Mouse (Mus musculus) ES-Bruce4 (cell line): Measurements from ENCODE around the gene Mdga1.

Experiments
- CTCF ChIP-seq: IDR thresholded peaks from one replicate; pipeline ENCODE4 v1.8.1; 2011; ENCODE audit warnings: low read depth, low read length
- EP300 ChIP-seq: IDR thresholded peaks from 2 replicates; pipeline ENCODE4 v1.6.1; 2011; ENCODE audit warnings: low read depth, low read length; ENCODE audit not compliant: insufficient read depth
- POLR2A ChIP-seq: IDR thresholded peaks from one replicate; pipeline ENCODE4 v1.8.1; 2011; ENCODE audit warnings: low read length; ENCODE audit not compliant: insufficient read depth

DNA sequence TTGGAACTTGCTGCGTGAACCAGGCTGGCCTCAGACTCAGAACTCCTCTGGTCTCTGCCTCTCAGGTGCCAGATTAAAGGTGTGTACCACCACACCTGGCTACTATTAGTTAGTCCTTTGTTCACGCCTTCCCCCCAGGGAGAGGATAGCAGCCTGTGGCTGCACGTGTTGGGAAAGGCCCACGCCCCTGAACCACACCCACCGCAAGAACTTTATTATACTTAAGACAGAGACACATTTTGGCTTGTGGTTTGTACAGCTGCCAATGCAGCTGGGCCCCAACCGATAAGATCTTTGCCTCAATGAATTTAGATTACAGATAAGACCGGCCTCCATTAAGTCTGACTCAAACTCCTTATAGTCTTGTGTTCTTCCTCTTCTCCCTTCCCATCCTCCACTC is 10.0 kb upstream of the Mdga1 start:
- TF ChIP-seq POLR2A (no peak), CTCF (no peak), EP300 (peak; percentile 73)
